Mouse (Mus musculus) ovary, adult 18-20 months (tissue): Measurements from ENCODE around the gene AY761184.
"Not testable (repeated sequence)": the region's sequence is repeated elsewhere in the genome, so short reads cannot be mapped to it uniquely, and the experiment has no call there.

Source experiments
- DNase-seq: peaks from one replicate; pipeline ENCODE4 v3.0.0; 2022; ENCODE audit warnings: low spot score, mixed read lengths

The AY761184 gene

GRCm38 (mm10) chr8:21703545-21703944 lies at the start of gene AY761184:
TSS of gene AY761184 (minus strand) at chr8:21703645.
- not testable (repeated sequence) for DNase-seq

GRCm38 (mm10) chr8:21665497-21665896 lies 37.9 kb downstream of the AY761184 start, which contains the start of gene Defa34:
TSS of gene Defa34 (plus strand) at chr8:21665797.
- DNase-seq, result not testable (repeated sequence)

DNA sequence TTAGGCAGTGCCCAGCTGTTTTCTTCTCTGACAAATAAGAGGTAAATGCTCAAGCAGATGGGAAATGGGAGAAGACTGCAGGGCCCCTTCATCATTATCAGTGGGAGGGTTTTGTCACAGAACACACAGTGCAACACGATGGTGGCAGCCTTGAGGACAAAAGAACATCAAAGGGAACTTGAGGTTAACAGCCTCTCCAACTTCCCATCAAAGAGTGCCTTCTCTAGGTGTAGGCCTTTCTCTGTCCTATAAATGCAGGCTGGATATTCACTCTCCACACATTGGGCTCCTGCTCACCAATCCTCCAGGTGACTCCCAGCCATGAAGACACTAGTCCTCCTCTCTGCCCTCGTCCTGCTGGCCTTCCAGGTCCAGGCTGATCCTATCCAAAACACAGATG lies 48.0 kb downstream of the AY761184 start, which contains the start of gene Defa17:
Gene Defa17, plus strand, starts transcription at position 301 of the 400 bp plus-strand sequence.
- not testable (repeated sequence) for DNase-seq
